In genomic region chr19:52112398-52112797, GRCm38 (mm10) we compare ENCODE assay signal across 20 mouse cellular contexts.
A peak's percentile ranks its signal among the peaks of the same experiment; 100 is the strongest.
DNase-seq lines count a peak whose midpoint lies in the region; ATAC-seq and TF ChIP-seq lines count a peak whose summit lies in the region.
"Had no signal": no experiment of that assay in that cellular context is flagged by ENCODE, and none has a peak within 500 bp of the region (broad histone marks: within the 10 kb centered on the region; RNA-seq: fewer than 3 reads in every experiment).

No protein-coding gene starts in this region.

- TF ChIP-seq CTCF in kidney, adult 2 months (conservative IDR thresholded peaks at IDR 0.05; ENCODE audit: insufficient read depth, insufficient read length, low read depth, low read length) = no peak

- no peak overlapping the region for H3K4me2 ChIP-seq in limb, embryonic 11.5 days (ENCODE audit: low read depth, severe bottlenecking)
- no peak overlapping the region for H3K4me2 ChIP-seq in embryonic facial prominence, embryonic 14.5 days (ENCODE audit: low read depth, low read length)
- H3K4me2 ChIP-seq: forebrain, embryonic 15.5 days; heart, embryonic 11.5 days; liver, embryonic 13.5 days had no signal

- H3K4me3 ChIP-seq in limb, embryonic 11.5 days (ENCODE audit: low read depth, low read length) = no peak overlapping the region
- no peak overlapping the region for H3K4me3 ChIP-seq in limb, embryonic 10.5 days
- no peak overlapping the region for H3K4me3 ChIP-seq in embryonic facial prominence, embryonic 14.5 days (ENCODE audit: low read depth, low read length)
- H3K4me3 ChIP-seq in kidney, adult 2 months (ENCODE audit: insufficient read depth, low read depth, low read length) = no peak overlapping the region
- H3K4me3 ChIP-seq: forebrain, embryonic 15.5 days; liver, embryonic 13.5 days; midbrain, embryonic 10.5 days; myocyte had no signal

- H3K9ac ChIP-seq in limb, embryonic 11.5 days (ENCODE audit: low read length) = no peak overlapping the region
- H3K9ac ChIP-seq in embryonic facial prominence, embryonic 14.5 days (ENCODE audit: low read depth, low read length) = no peak overlapping the region
- H3K9ac ChIP-seq: forebrain, embryonic 15.5 days; liver, embryonic 13.5 days had no signal

- no peaks in the 10 kb centered on the region for H3K36me3 ChIP-seq in limb, embryonic 11.5 days (ENCODE audit: control insufficient read depth, insufficient read depth, low read length)
- no peaks in the 10 kb centered on the region for H3K36me3 ChIP-seq in limb, embryonic 10.5 days
- no peaks in the 10 kb centered on the region for H3K36me3 ChIP-seq in embryonic facial prominence, embryonic 14.5 days (ENCODE audit: control insufficient read depth, insufficient read depth, low read length)
- no peaks in the 10 kb centered on the region for H3K36me3 ChIP-seq in kidney, adult 2 months (ENCODE audit: control insufficient read depth, insufficient read depth, low read length)
- H3K36me3 ChIP-seq: forebrain, embryonic 15.5 days; liver, embryonic 13.5 days; midbrain, embryonic 10.5 days had no signal

- ATAC-seq in limb, embryonic 11.5 days (ENCODE audit: insufficient number of reproducible peaks, low FRiP score, low TSS enrichment, low read depth) = no peak
- no peak for ATAC-seq in embryonic facial prominence, embryonic 14.5 days (ENCODE audit: low read depth)
- ATAC-seq: forebrain, embryonic 15.5 days; intestine, embryonic 16.5 days had no signal

- DNase-seq in embryo, embryonic 11 days = peak; percentile 7
- DNase-seq in embryo, embryonic 10 days (ENCODE audit: low spot score) = no peak
- DNase-seq in limb, embryonic 11.5 days (ENCODE audit: low spot score) = peak; percentile 21
- DNase-seq in limb, embryonic 10.5 days (ENCODE audit: low spot score) = no peak
- DNase-seq in cerebellum, adult 18-20 months = peak; percentile 1 to 4
- peak; percentile 63 for DNase-seq in embryonic facial prominence, embryonic 14.5 days (ENCODE audit: low spot score)
- DNase-seq in heart, adult 18-20 months = no peak
- DNase-seq in kidney, adult 2 months = no peak
- DNase-seq: adrenal gland, postnatal 10 days; gastrocnemius, postnatal 10 days; heart, postnatal 36 days; kidney, postnatal 10 days; liver, embryonic 13.5 days; lung, postnatal 14 days; thymus, postnatal 36 days had no signal

- no peaks in the 10 kb centered on the region for H3K27me3 ChIP-seq in limb, embryonic 11.5 days (ENCODE audit: control insufficient read depth, insufficient read depth, low read length)
- H3K27me3 ChIP-seq in limb, embryonic 10.5 days (ENCODE audit: low read depth, poor library complexity, severe bottlenecking) = no peaks in the 10 kb centered on the region
- H3K27me3 ChIP-seq in embryonic facial prominence, embryonic 14.5 days (replicated peaks; ENCODE audit: control insufficient read depth, insufficient read depth, low read length) = no peaks in the 10 kb centered on the region
- no peaks in the 10 kb centered on the region for H3K27me3 ChIP-seq in kidney, adult 2 months (replicated peaks; ENCODE audit: control insufficient read depth, insufficient read depth, low read length)
- H3K27me3 ChIP-seq: forebrain, embryonic 15.5 days; liver, embryonic 13.5 days had no signal

- H3K27ac ChIP-seq in limb, embryonic 11.5 days (replicated peaks; ENCODE audit: low read depth, low read length) = no peak overlapping the region
- H3K27ac ChIP-seq in limb, embryonic 10.5 days = no peak overlapping the region
- H3K27ac ChIP-seq in embryonic facial prominence, embryonic 14.5 days (replicated peaks; ENCODE audit: low read depth, low read length) = no peak overlapping the region
- no peak overlapping the region for H3K27ac ChIP-seq in kidney, adult 2 months (ENCODE audit: insufficient read depth, low read depth, low read length)
- H3K27ac ChIP-seq: forebrain, embryonic 15.5 days; liver, embryonic 13.5 days; midbrain, embryonic 10.5 days had no signal

- no peak for TF ChIP-seq POLR2A in kidney, adult 2 months (IDR thresholded peaks at IDR 0.05; ENCODE audit: low read depth, low read length)

- 69% methylated on average over 3 of the region's 3 CpGs for WGBS in limb, embryonic 11.5 days
- 88% methylated on average over 3 of the region's 3 CpGs for WGBS in limb, embryonic 10.5 days
- 37% methylated on average over 3 of the region's 3 CpGs for WGBS in embryonic facial prominence, embryonic 14.5 days
- WGBS in kidney, adult 2 months = 86% methylated on average over 3 of the region's 3 CpGs

- H3K9me3 ChIP-seq in limb, embryonic 11.5 days (ENCODE audit: control insufficient read depth, low read length) = no peaks in the 10 kb centered on the region
- H3K9me3 ChIP-seq in limb, embryonic 10.5 days (replicated peaks) = no peaks in the 10 kb centered on the region
- 0 out of 2 replicates have a peak, but pooled peaks cover 3% of the 10 kb centered on the region for H3K9me3 ChIP-seq in embryonic facial prominence, embryonic 14.5 days (ENCODE audit: control insufficient read depth, low read length)
- H3K9me3 ChIP-seq: forebrain, embryonic 15.5 days; liver, embryonic 13.5 days had no signal

- no peaks in the 10 kb centered on the region for H3K4me1 ChIP-seq in limb, embryonic 11.5 days (ENCODE audit: control insufficient read depth, insufficient read depth, low read length)
- no peaks in the 10 kb centered on the region for H3K4me1 ChIP-seq in limb, embryonic 10.5 days
- H3K4me1 ChIP-seq in embryonic facial prominence, embryonic 14.5 days (ENCODE audit: control insufficient read depth, insufficient read depth, low read length) = no peaks in the 10 kb centered on the region
- no peaks in the 10 kb centered on the region for H3K4me1 ChIP-seq in kidney, adult 2 months (ENCODE audit: control insufficient read depth, insufficient read depth, low read length)
- H3K4me1 ChIP-seq: forebrain, embryonic 15.5 days; liver, embryonic 13.5 days; midbrain, embryonic 10.5 days had no signal

Comparison
In these comparisons a context has a peak if more than half of its experiments do, and no peak if none do; other contexts are left out.
1. DNase-seq: peak in embryo, embryonic 11 days (single experiment), limb, embryonic 11.5 days (single experiment), cerebellum, adult 18-20 months (2 of 2) and embryonic facial prominence, embryonic 14.5 days (single experiment); none in embryo, embryonic 10 days (single experiment), limb, embryonic 10.5 days (single experiment), heart, adult 18-20 months (0 of 2) and kidney, adult 2 months (single experiment).